In the genomic region with DNA sequence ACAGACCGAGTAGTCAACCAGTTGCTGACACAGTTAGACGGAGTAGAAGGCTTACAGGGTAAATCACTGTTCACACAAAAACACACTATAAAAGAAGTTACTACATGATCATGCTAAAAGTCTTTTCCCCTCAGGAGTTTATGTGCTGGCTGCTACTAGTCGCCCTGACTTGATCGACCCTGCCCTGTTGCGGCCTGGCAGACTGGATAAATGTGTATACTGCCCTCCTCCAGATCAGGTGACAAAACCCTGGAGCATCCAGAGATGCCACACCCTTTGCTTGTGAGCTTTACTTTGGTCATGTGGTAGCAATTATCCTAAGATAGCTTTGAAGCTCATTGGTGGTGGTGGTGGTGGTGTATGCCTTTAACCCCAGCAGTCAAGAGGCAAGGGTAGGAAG, we compare ENCODE assay signal across 30 mouse cellular contexts. TPM values are rescaled to one million over a fixed set of nuclear protein-coding genes. Genes with fewer than 3 reads are reported as not detected.
A peak's percentile ranks its signal among the peaks of the same experiment; 100 is the strongest.
DNase-seq lines count a peak whose midpoint lies in the region; ATAC-seq and TF ChIP-seq lines count a peak whose summit lies in the region.
"Had no signal": no experiment of that assay in that cellular context is flagged by ENCODE, and none has a peak within 500 bp of the region (broad histone marks: within the 10 kb centered on the region; RNA-seq: fewer than 3 reads in every experiment).

No protein-coding gene starts in this region.

- no peaks in the 10 kb centered on the region for H3K27me3 ChIP-seq in intestine, embryonic 15.5 days (replicated peaks)
- H3K27me3 ChIP-seq in intestine, postnatal 0 days (replicated peaks; ENCODE audit: control insufficient read depth, insufficient read depth, low read length): no peaks in the 10 kb centered on the region
- H3K27me3 ChIP-seq: embryonic facial prominence, embryonic 13.5 days; embryonic facial prominence, embryonic 15.5 days; forebrain, embryonic 12.5 days had no signal

- H3K4me3 ChIP-seq in intestine, embryonic 15.5 days (replicated peaks): no peak overlapping the region
- no peak overlapping the region for H3K4me3 ChIP-seq in intestine, postnatal 0 days (ENCODE audit: low read depth, low read length)
- H3K4me3 ChIP-seq: embryonic facial prominence, embryonic 13.5 days; embryonic facial prominence, embryonic 15.5 days; erythroblast, embryonic 14.5 days; forebrain, embryonic 10.5 days; forebrain, embryonic 12.5 days had no signal

- H3K4me1 ChIP-seq in intestine, embryonic 15.5 days (replicated peaks): no peaks in the 10 kb centered on the region
- H3K4me1 ChIP-seq in intestine, postnatal 0 days (replicated peaks; ENCODE audit: control insufficient read depth, insufficient read depth, low read length): no peaks in the 10 kb centered on the region
- H3K4me1 ChIP-seq: embryonic facial prominence, embryonic 13.5 days; embryonic facial prominence, embryonic 15.5 days; forebrain, embryonic 10.5 days; forebrain, embryonic 12.5 days had no signal

- H3K9me3 ChIP-seq in intestine, embryonic 15.5 days: no peaks in the 10 kb centered on the region
- H3K9me3 ChIP-seq in intestine, postnatal 0 days (ENCODE audit: control insufficient read depth): no peaks in the 10 kb centered on the region
- H3K9me3 ChIP-seq: embryonic facial prominence, embryonic 13.5 days; embryonic facial prominence, embryonic 15.5 days; forebrain, embryonic 10.5 days; forebrain, embryonic 12.5 days had no signal

- DNase-seq in heart, adult 11 months: peak; percentile 67
- DNase-seq in heart, postnatal 4 days: no peak
- peak; percentile 7 for DNase-seq in 3T3-L1 (ENCODE audit: low read depth, low spot score)
- DNase-seq in cerebellum, postnatal 10 days: no peak
- DNase-seq in spleen, postnatal 14 days (ENCODE audit: low spot score in 2 of 2): no peak
- DNase-seq: adrenal gland, adult 8-10 months; adrenal gland, postnatal 14 days; adrenal gland, postnatal 36 days; cerebellum, adult 11-12 months; cerebellum, adult 2 months; cerebellum, adult 9-10 months; cerebellum, postnatal 14 days; cerebellum, postnatal 36 days; embryo, embryonic 11 days had no signal

- no peak overlapping the region for H3K27ac ChIP-seq in intestine, embryonic 15.5 days
- H3K27ac ChIP-seq in intestine, postnatal 0 days (ENCODE audit: low read depth, low read length): no peak overlapping the region
- H3K27ac ChIP-seq: embryonic facial prominence, embryonic 13.5 days; embryonic facial prominence, embryonic 15.5 days; forebrain, embryonic 10.5 days; forebrain, embryonic 12.5 days had no signal

- H3K9ac ChIP-seq in intestine, embryonic 15.5 days: no peak overlapping the region
- H3K9ac ChIP-seq in intestine, postnatal 0 days (ENCODE audit: low read depth, low read length): no peak overlapping the region
- H3K9ac ChIP-seq: embryonic facial prominence, embryonic 13.5 days; embryonic facial prominence, embryonic 15.5 days; forebrain, embryonic 12.5 days had no signal

- no peak for TF ChIP-seq CTCF in intestine, postnatal 0 days (IDR thresholded peaks at IDR 0.05; ENCODE audit: low read depth)

- H3K4me2 ChIP-seq in intestine, embryonic 15.5 days (replicated peaks): no peak overlapping the region
- no peak overlapping the region for H3K4me2 ChIP-seq in intestine, postnatal 0 days (replicated peaks; ENCODE audit: low read depth)
- H3K4me2 ChIP-seq: embryonic facial prominence, embryonic 13.5 days; embryonic facial prominence, embryonic 15.5 days; forebrain, embryonic 12.5 days had no signal

- 0 out of 2 replicates have a peak, but pooled peaks cover 2% of the 10 kb centered on the region for H3K36me3 ChIP-seq in intestine, embryonic 15.5 days
- H3K36me3 ChIP-seq in intestine, postnatal 0 days (ENCODE audit: control insufficient read depth, insufficient read depth): peaks cover 26% of the 10 kb centered on the region

- ATAC-seq in intestine, embryonic 15.5 days: 0 out of 2 replicates have a peak, but pooled peaks have one; percentile 51
- ATAC-seq in intestine, postnatal 0 days: peak; percentile 25; the same call in 1 of the 2 replicates
- ATAC-seq: activated CD4-positive, CD25-positive, alpha-beta regulatory T cell, adult 4 months; forebrain, embryonic 14.5 days; forebrain, embryonic 16.5 days had no signal

- WGBS in intestine, embryonic 15.5 days: 91% methylated on average over 5 of the region's 5 CpGs
- 77% methylated on average over 5 of the region's 5 CpGs for WGBS in intestine, postnatal 0 days

RNA-seq across cellular contexts. Expression of gene Tmbim7, which starts 20.9 kb away (rescaled TPM):
- total RNA-seq in heart, postnatal 4 days (2021): not detected
- polyA plus RNA-seq in intestine, embryonic 15.5 days (2015; fragmentation: Nextera tagmentation; extraction: Ambion mirVana): not detected in 2 replicates
- polyA plus RNA-seq in intestine, postnatal 0 days (2015; fragmentation: Nextera tagmentation; extraction: Ambion mirVana): not detected in 2 replicates
- total RNA-seq: adrenal gland, adult 18-20 months; adrenal gland, adult 8-10 months; adrenal gland, postnatal 14 days; adrenal gland, postnatal 36 days; common myeloid progenitor, adult 5-6 weeks; ES-E14; MEL had no signal
- polyA plus RNA-seq: C2C12; cerebellum, adult 2 months; embryonic facial prominence, embryonic 11.5 days; embryonic facial prominence, embryonic 13.5 days; embryonic facial prominence, embryonic 15.5 days; erythroblast, embryonic 14.5 days; forebrain, embryonic 10.5 days; forebrain, embryonic 12.5 days; forebrain, embryonic 14.5 days; forebrain, embryonic 16.5 days had no signal

RNA-seq across cellular contexts. Expression of gene Gatad1, which starts 26.9 kb away (rescaled TPM):
- 100 to 1,000 TPM; 105 to 110 TPM for total RNA-seq in heart, postnatal 4 days (2021)
- 57.2 and 60.0 TPM in 2 replicates for polyA plus RNA-seq in intestine, embryonic 15.5 days (2015; fragmentation: Nextera tagmentation; extraction: Ambion mirVana)
- 41.2 and 41.8 TPM in 2 replicates for polyA plus RNA-seq in intestine, postnatal 0 days (2015; fragmentation: Nextera tagmentation; extraction: Ambion mirVana)

RNA-seq across cellular contexts. Expression of gene Rbm48, which starts 33.7 kb away (rescaled TPM):
- 1 to 10 TPM; 8.1 to 8.3 TPM for total RNA-seq in heart, postnatal 4 days (2021)
- polyA plus RNA-seq in intestine, embryonic 15.5 days (2015; fragmentation: Nextera tagmentation; extraction: Ambion mirVana): 9.3 and 10.8 TPM in 2 replicates
- 5.8 and 6.5 TPM in 2 replicates for polyA plus RNA-seq in intestine, postnatal 0 days (2015; fragmentation: Nextera tagmentation; extraction: Ambion mirVana)

RNA-seq across cellular contexts. Expression of gene Pex1, which starts 34.2 kb away (rescaled TPM):
- total RNA-seq in heart, postnatal 4 days (2021): 10 to 100 TPM; 11.3 to 12.3 TPM
- 15.5 and 20.2 TPM in 2 replicates for polyA plus RNA-seq in intestine, embryonic 15.5 days (2015; fragmentation: Nextera tagmentation; extraction: Ambion mirVana)
- polyA plus RNA-seq in intestine, postnatal 0 days (2015; fragmentation: Nextera tagmentation; extraction: Ambion mirVana): 12.3 and 12.4 TPM in 2 replicates

RNA-seq across cellular contexts. Expression of gene 1700109H08Rik, which starts 58.7 kb away (rescaled TPM):
- total RNA-seq in heart, postnatal 4 days (2021): 1 to 10 TPM; 3.9 to 4.2 TPM
- 1.6 and 1.7 TPM in 2 replicates for polyA plus RNA-seq in intestine, embryonic 15.5 days (2015; fragmentation: Nextera tagmentation; extraction: Ambion mirVana)
- 0.35 and 0.55 TPM in 2 replicates for polyA plus RNA-seq in intestine, postnatal 0 days (2015; fragmentation: Nextera tagmentation; extraction: Ambion mirVana)

Comparison
In these comparisons a context has a peak if more than half of its experiments do, and no peak if none do; other contexts are left out.
1. DNase-seq: peak in heart, adult 11 months (single experiment) and 3T3-L1 (single experiment); none in heart, postnatal 4 days (single experiment), cerebellum, postnatal 10 days (0 of 2) and spleen, postnatal 14 days (0 of 2).